In the genomic region with DNA sequence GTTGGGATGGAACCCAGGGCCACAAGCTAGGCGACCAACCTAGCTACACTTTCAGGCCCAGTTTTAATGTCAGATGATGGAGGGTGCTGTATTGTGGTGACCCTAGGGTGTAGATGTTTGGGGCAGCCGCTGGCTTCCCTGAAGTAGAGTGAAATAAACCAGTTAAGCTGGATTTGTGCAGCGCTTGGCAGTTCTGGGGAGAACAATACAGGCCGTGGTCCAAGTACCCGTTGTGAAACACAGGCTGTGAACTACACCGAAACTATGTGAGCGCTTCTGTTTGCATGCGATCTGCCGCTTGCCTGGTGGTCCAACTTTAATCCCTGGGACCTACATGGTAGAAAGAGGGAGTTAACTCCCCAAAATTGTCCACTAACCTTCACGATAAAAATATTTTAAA, we compare ENCODE assay signal across 29 mouse cellular contexts. TPM values are rescaled to one million over a fixed set of nuclear protein-coding genes. Genes with fewer than 3 reads are reported as not detected.
DNase-seq lines count a peak whose midpoint lies in the region; ATAC-seq and TF ChIP-seq lines count a peak whose summit lies in the region.
"Had no signal": no experiment of that assay in that cellular context is flagged by ENCODE, and none has a peak within 500 bp of the region (broad histone marks: within the 10 kb centered on the region; RNA-seq: fewer than 3 reads in every experiment).

No protein-coding gene starts in this region.

- H3K4me2 ChIP-seq in kidney, embryonic 15.5 days = no peak overlapping the region
- no peak overlapping the region for H3K4me2 ChIP-seq in lung, postnatal 0 days (replicated peaks; ENCODE audit: low read depth, low read length)
- no peak overlapping the region for H3K4me2 ChIP-seq in stomach, embryonic 16.5 days (ENCODE audit: low read depth, low read length)
- H3K4me2 ChIP-seq: hindbrain, embryonic 12.5 days; liver, embryonic 12.5 days; neural tube, embryonic 15.5 days; stomach, embryonic 15.5 days had no signal

- H3K9me3 ChIP-seq in kidney, embryonic 15.5 days (replicated peaks) = no peaks in the 10 kb centered on the region
- H3K9me3 ChIP-seq in lung, postnatal 0 days (ENCODE audit: low read length) = no peaks in the 10 kb centered on the region
- no peaks in the 10 kb centered on the region for H3K9me3 ChIP-seq in stomach, embryonic 16.5 days (replicated peaks; ENCODE audit: control insufficient read depth, low read length)
- H3K9me3 ChIP-seq: heart, embryonic 10.5 days; hindbrain, embryonic 12.5 days; liver, embryonic 12.5 days; megakaryocyte, embryonic 14.5 days; neural tube, embryonic 15.5 days; stomach, embryonic 15.5 days had no signal

- no peak for DNase-seq in kidney, adult 18-20 months
- DNase-seq in adipocyte (ENCODE audit: low spot score) = peak; percentile 80
- peak; percentile 89 for DNase-seq in lung, postnatal 0 days (ENCODE audit: low spot score)
- DNase-seq in left cerebral cortex, adult 11 months (ENCODE audit: low spot score) = no peak
- DNase-seq: adrenal gland, postnatal 36 days; cerebellum, adult 2 months; cerebellum, postnatal 14 days; gastrocnemius, postnatal 14 days; kidney, adult 9 months; kidney, postnatal 14 days; left cerebral cortex, postnatal 4 days; liver, postnatal 0 days; midbrain, embryonic 14.5 days; right cerebral cortex, postnatal 25 days; thymus, adult 18-20 months; thymus, postnatal 36 days had no signal

- TF ChIP-seq EP300 in lung, postnatal 0 days (IDR thresholded peaks at IDR 0.05) = no peak

- H3K9ac ChIP-seq in kidney, embryonic 15.5 days = no peak overlapping the region
- H3K9ac ChIP-seq in lung, postnatal 0 days (replicated peaks; ENCODE audit: low read depth) = no peak overlapping the region
- no peak overlapping the region for H3K9ac ChIP-seq in stomach, embryonic 16.5 days (ENCODE audit: low read length)
- H3K9ac ChIP-seq: hindbrain, embryonic 12.5 days; liver, embryonic 12.5 days; liver, postnatal 0 days; neural tube, embryonic 15.5 days; stomach, embryonic 15.5 days had no signal

- no peaks in the 10 kb centered on the region for H3K27me3 ChIP-seq in kidney, embryonic 15.5 days
- H3K27me3 ChIP-seq in lung, postnatal 0 days (replicated peaks; ENCODE audit: insufficient read depth, low read length) = no peaks in the 10 kb centered on the region
- no peaks in the 10 kb centered on the region for H3K27me3 ChIP-seq in stomach, embryonic 16.5 days (ENCODE audit: control insufficient read depth, insufficient read depth, low read length)
- H3K27me3 ChIP-seq: hindbrain, embryonic 12.5 days; liver, embryonic 12.5 days; neural tube, embryonic 15.5 days; stomach, embryonic 15.5 days had no signal

- no peak for TF ChIP-seq CTCF in lung, postnatal 0 days (IDR thresholded peaks at IDR 0.05)

- peaks cover 26% of the 10 kb centered on the region for H3K4me1 ChIP-seq in kidney, embryonic 15.5 days
- no peaks in the 10 kb centered on the region for H3K4me1 ChIP-seq in lung, postnatal 0 days (ENCODE audit: insufficient read depth, low read depth, low read length)
- H3K4me1 ChIP-seq in stomach, embryonic 16.5 days (ENCODE audit: control insufficient read depth, insufficient read depth, low read length) = no peaks in the 10 kb centered on the region

- WGBS in kidney, embryonic 15.5 days = 76% methylated on average over 10 of the region's 10 CpGs
- WGBS in lung, postnatal 0 days = 41% methylated on average over 10 of the region's 10 CpGs
- 60% methylated on average over 10 of the region's 10 CpGs for WGBS in stomach, embryonic 16.5 days

- H3K27ac ChIP-seq in kidney, embryonic 15.5 days = peak overlapping the region; percentile 14; the same call in 1 of the 2 replicates
- H3K27ac ChIP-seq in lung, postnatal 0 days (ENCODE audit: low read length) = peak overlapping the region; percentile 73
- H3K27ac ChIP-seq in stomach, embryonic 16.5 days (ENCODE audit: low read length) = peak overlapping the region; percentile 11
- H3K27ac ChIP-seq: heart, embryonic 10.5 days; hindbrain, embryonic 12.5 days; hindbrain, postnatal 0 days; liver, embryonic 12.5 days; neural tube, embryonic 15.5 days; stomach, embryonic 15.5 days had no signal

- H3K36me3 ChIP-seq in kidney, embryonic 15.5 days = no peaks in the 10 kb centered on the region
- no peaks in the 10 kb centered on the region for H3K36me3 ChIP-seq in lung, postnatal 0 days (ENCODE audit: insufficient read depth, low read length)
- H3K36me3 ChIP-seq in stomach, embryonic 16.5 days (ENCODE audit: control insufficient read depth, insufficient read depth, low read length) = no peaks in the 10 kb centered on the region
- H3K36me3 ChIP-seq: heart, embryonic 10.5 days; hindbrain, embryonic 12.5 days; liver, embryonic 12.5 days; neural tube, embryonic 15.5 days; stomach, embryonic 15.5 days had no signal

- H3K4me3 ChIP-seq in kidney, embryonic 15.5 days (replicated peaks) = no peak overlapping the region
- no peak overlapping the region for H3K4me3 ChIP-seq in lung, postnatal 0 days (ENCODE audit: low read depth, low read length)
- H3K4me3 ChIP-seq in stomach, embryonic 16.5 days (replicated peaks; ENCODE audit: low read length) = no peak overlapping the region
- H3K4me3 ChIP-seq: heart, embryonic 10.5 days; hindbrain, embryonic 12.5 days; liver, embryonic 12.5 days; megakaryocyte, embryonic 14.5 days; neural tube, embryonic 15.5 days; stomach, embryonic 15.5 days had no signal

- no peak for ATAC-seq in kidney, embryonic 15.5 days (replicated peaks; ENCODE audit: low FRiP score)
- peak; percentile 86 for ATAC-seq in lung, postnatal 0 days
- no peak for ATAC-seq in stomach, embryonic 16.5 days (ENCODE audit: insufficient read depth, low FRiP score)
- no peak for ATAC-seq in inflammation-experienced regulatory T-cells, adult 6 months
- ATAC-seq: forebrain, embryonic 14.5 days; hindbrain, postnatal 0 days; intestine, embryonic 16.5 days; liver, embryonic 12.5 days; liver, postnatal 0 days had no signal

RNA-seq across cellular contexts. Expression of a gene that starts 6.1 kb away (rescaled TPM):
- polyA plus RNA-seq in kidney, embryonic 15.5 days (2015; fragmentation: Nextera tagmentation; extraction: Ambion mirVana) = 9.5 and 9.8 TPM in 2 replicates
- 23.5 and 27.9 TPM in 2 replicates for polyA plus RNA-seq in lung, postnatal 0 days (2015; fragmentation: Nextera tagmentation; extraction: Ambion mirVana)
- polyA plus RNA-seq in stomach, embryonic 16.5 days (2015; fragmentation: Nextera tagmentation; extraction: Ambion mirVana) = 8.2 and 9.3 TPM in 2 replicates
- 1 to 10 TPM; 3.4 to 9.3 (median 3.9) TPM for polyA plus RNA-seq in inflammation-experienced regulatory T-cells, adult 6 months (2017; shearing (Covaris generic))

RNA-seq across cellular contexts. Expression of a gene that starts 20.4 kb away (rescaled TPM):
- 1.1 and 1.6 TPM in 2 replicates for polyA plus RNA-seq in kidney, embryonic 15.5 days (2015; fragmentation: Nextera tagmentation; extraction: Ambion mirVana)
- 10.9 and 16.4 TPM in 2 replicates for polyA plus RNA-seq in lung, postnatal 0 days (2015; fragmentation: Nextera tagmentation; extraction: Ambion mirVana)
- 1.1 and 1.6 TPM in 2 replicates for polyA plus RNA-seq in stomach, embryonic 16.5 days (2015; fragmentation: Nextera tagmentation; extraction: Ambion mirVana)
- not detected for polyA plus RNA-seq in inflammation-experienced regulatory T-cells, adult 6 months (2017; shearing (Covaris generic))

RNA-seq across cellular contexts. Expression of a gene that starts 21.2 kb away (rescaled TPM):
- polyA plus RNA-seq in kidney, embryonic 15.5 days (2015; fragmentation: Nextera tagmentation; extraction: Ambion mirVana) = 13.7 and 16.0 TPM in 2 replicates
- 27.3 and 32.0 TPM in 2 replicates for polyA plus RNA-seq in lung, postnatal 0 days (2015; fragmentation: Nextera tagmentation; extraction: Ambion mirVana)
- 19.6 and 24.8 TPM in 2 replicates for polyA plus RNA-seq in stomach, embryonic 16.5 days (2015; fragmentation: Nextera tagmentation; extraction: Ambion mirVana)
- under 1 TPM in 2 of 3 experiments, not detected in 1; 0.24 to 0.32 TPM for polyA plus RNA-seq in inflammation-experienced regulatory T-cells, adult 6 months (2017; shearing (Covaris generic))

RNA-seq across cellular contexts. Expression of a gene that starts 46.7 kb away (rescaled TPM):
- not detected in 2 replicates for polyA plus RNA-seq in kidney, embryonic 15.5 days (2015; fragmentation: Nextera tagmentation; extraction: Ambion mirVana)
- polyA plus RNA-seq in lung, postnatal 0 days (2015; fragmentation: Nextera tagmentation; extraction: Ambion mirVana) = 0.26 TPM in 1 of 2 replicates, not detected in the other
- polyA plus RNA-seq in stomach, embryonic 16.5 days (2015; fragmentation: Nextera tagmentation; extraction: Ambion mirVana) = not detected in 2 replicates
- not detected for polyA plus RNA-seq in inflammation-experienced regulatory T-cells, adult 6 months (2017; shearing (Covaris generic))
- polyA plus RNA-seq: heart, embryonic 10.5 days; heart, embryonic 16.5 days; intestine, embryonic 16.5 days; liver, embryonic 12.5 days; liver, postnatal 0 days had no signal

RNA-seq across cellular contexts. Expression of a gene that starts 51.7 kb away (rescaled TPM):
- 7.3 and 7.4 TPM in 2 replicates for polyA plus RNA-seq in kidney, embryonic 15.5 days (2015; fragmentation: Nextera tagmentation; extraction: Ambion mirVana)
- 9.1 and 9.8 TPM in 2 replicates for polyA plus RNA-seq in lung, postnatal 0 days (2015; fragmentation: Nextera tagmentation; extraction: Ambion mirVana)
- polyA plus RNA-seq in stomach, embryonic 16.5 days (2015; fragmentation: Nextera tagmentation; extraction: Ambion mirVana) = 4.8 and 5.1 TPM in 2 replicates
- 1 to 10 TPM; 1.5 to 2.2 (median 2.0) TPM for polyA plus RNA-seq in inflammation-experienced regulatory T-cells, adult 6 months (2017; shearing (Covaris generic))

Comparison
In these comparisons a context has a peak if more than half of its experiments do, and no peak if none do; other contexts are left out.
1. H3K27ac ChIP-seq: peak in every context shown above with its lines; median percentile 73 in lung, postnatal 0 days; 14 in kidney, embryonic 15.5 days; 11 in stomach, embryonic 16.5 days.
2. DNase-seq: peak in adipocyte (single experiment) and lung, postnatal 0 days (single experiment); none in kidney, adult 18-20 months (single experiment) and left cerebral cortex, adult 11 months (single experiment).
3. RNA of a gene that starts 21.2 kb away (polyA plus RNA-seq): 27.3 to 32.0 TPM in lung, postnatal 0 days, 19.6 to 24.8 TPM in stomach, embryonic 16.5 days and 13.7 to 16.0 TPM in kidney, embryonic 15.5 days; 0.24 to 0.32 TPM in inflammation-experienced regulatory T-cells, adult 6 months; every median in the first group is over 10 times any median in the second.